Mouse (Mus musculus): ENCODE measurements around the gene Azin2. TPM values are rescaled to one million over a fixed set of nuclear protein-coding genes. Genes with fewer than 3 reads are reported as not detected.

The Azin2 gene
- polyA plus RNA-seq, 1 experiment from 2014 or later, result 12.1 TPM

GRCm38 (mm10) chr4:128992176-128992575 is 29.9 kb upstream of the Azin2 start:
- no peak overlapping the region; the same call in 1 of the 2 replicates for H3K4me3 ChIP-seq
- H3K27me3 ChIP-seq (replicated peaks; ENCODE audit: low read depth, poor library complexity, severe bottlenecking), result no peaks in the 10 kb centered on the region
- peaks cover 26% of the 10 kb centered on the region for H3K4me1 ChIP-seq
- no peak for DNase-seq (ENCODE audit: low spot score)
- H3K9me3 ChIP-seq, result no peaks in the 10 kb centered on the region
- H3K27ac ChIP-seq (replicated peaks), result no peak overlapping the region
- peaks cover 21% of the 10 kb centered on the region for H3K36me3 ChIP-seq (replicated peaks)
- WGBS, result 85% methylated on average over 3 of the region's 3 CpGs

DNA sequence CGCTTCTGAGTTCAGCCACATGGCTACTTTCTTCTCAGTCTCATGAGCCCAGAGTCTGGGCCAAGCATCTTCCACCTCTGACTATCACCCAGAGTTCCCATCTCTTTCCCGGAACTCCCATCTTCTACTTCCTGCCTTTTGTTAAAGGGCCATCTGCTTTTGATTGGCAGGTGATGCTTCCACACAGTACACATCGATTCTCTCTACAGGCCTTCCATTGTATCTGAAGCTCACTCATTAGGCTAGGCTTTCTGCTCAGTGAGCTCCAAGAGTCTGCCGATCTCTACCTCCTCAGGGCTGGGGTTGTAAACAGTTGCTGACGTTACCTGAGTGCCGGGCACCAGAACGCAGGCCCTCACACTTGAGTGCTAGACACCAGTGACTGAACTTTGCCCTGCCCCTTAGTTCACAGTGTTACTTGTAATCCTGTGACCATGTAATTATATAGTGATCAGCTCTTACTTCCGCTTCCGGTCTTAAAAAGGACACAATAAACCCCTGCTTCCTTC is 29.3 kb upstream of the Azin2 start, which contains the start of gene Ak2:
Gene Ak2, plus strand, starts transcription at position 459 of the 509 bp plus-strand sequence.
- no peaks in the 10 kb centered on the region for H3K9me3 ChIP-seq
- H3K4me3 ChIP-seq, result peak within 1 kb of the TSS; percentile 94; the same call in 1 of the 2 replicates
- peaks cover 26% of the 10 kb centered on the region for H3K4me1 ChIP-seq
- WGBS, result 89% methylated on average over 9 of the region's 9 CpGs
- peak within 1 kb of the TSS; percentile 91 for H3K27ac ChIP-seq (replicated peaks)
- no peaks in the 10 kb centered on the region for H3K27me3 ChIP-seq (replicated peaks; ENCODE audit: low read depth, poor library complexity, severe bottlenecking)
- no peak for DNase-seq (ENCODE audit: low spot score)
- H3K36me3 ChIP-seq (replicated peaks), result peaks cover 15% of the 10 kb centered on the region

DNA sequence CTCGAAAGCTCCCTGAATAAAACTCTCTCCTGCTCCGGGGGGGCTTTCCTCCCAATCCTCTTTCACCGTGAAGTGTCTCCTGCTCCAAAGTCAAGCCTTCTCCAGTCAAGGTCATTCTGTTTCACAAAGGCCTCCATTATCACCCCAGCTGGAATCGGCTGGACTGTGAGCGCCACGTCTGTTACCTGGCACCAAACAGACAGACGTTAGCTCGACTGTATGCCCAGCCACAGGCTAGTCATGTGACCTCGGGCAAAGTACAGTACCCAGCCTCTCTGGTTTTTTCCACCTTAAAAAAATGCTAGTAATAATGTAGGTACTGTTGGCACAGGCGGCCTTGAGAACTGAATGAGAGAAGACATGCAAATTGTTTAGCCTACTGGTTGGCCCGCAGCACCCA is 27.4 kb upstream of the Azin2 start:
- Histone ChIP-seq H3K9me3 (no peaks in the 10 kb centered on the region), H3K4me3 (no peak overlapping the region), H3K4me1 (peaks cover 23% of the 10 kb centered on the region), H3K36me3 (replicated peaks) (no peaks in the 10 kb centered on the region), H3K27me3 (replicated peaks; ENCODE audit: low read depth, poor library complexity, severe bottlenecking) (no peaks in the 10 kb centered on the region), H3K27ac (replicated peaks) (no peak overlapping the region)
- DNase-seq (ENCODE audit: low spot score), result no peak
- 68% methylated on average over 11 of the region's 11 CpGs for WGBS

- Histone ChIP-seq H3K4me3 (no peak overlapping the region), H3K9me3 (no peaks in the 10 kb centered on the region), H3K27me3 (replicated peaks; ENCODE audit: low read depth, poor library complexity, severe bottlenecking) (no peaks in the 10 kb centered on the region), H3K4me1 (peaks cover 15% of the 10 kb centered on the region), H3K36me3 (replicated peaks) (no peaks in the 10 kb centered on the region), H3K27ac (replicated peaks) (no peak overlapping the region)
- 63% methylated on average over 3 of the region's 3 CpGs for WGBS
- DNase-seq (ENCODE audit: low spot score), result no peak
These were observed 26.7 kb upstream of the Azin2 start for GRCm38 (mm10) chr4:128988911-128989310.

- Histone ChIP-seq H3K4me1 (no peaks in the 10 kb centered on the region), H3K27ac (replicated peaks) (no peak overlapping the region), H3K27me3 (replicated peaks; ENCODE audit: low read depth, poor library complexity, severe bottlenecking) (no peaks in the 10 kb centered on the region), H3K9me3 (no peaks in the 10 kb centered on the region), H3K36me3 (replicated peaks) (no peaks in the 10 kb centered on the region), H3K4me3 (no peak overlapping the region)
- no peak for DNase-seq (ENCODE audit: low spot score)
- 81% methylated on average over 3 of the region's 3 CpGs for WGBS
These were observed 22.4 kb upstream of the Azin2 start for GRCm38 (mm10) chr4:128984600-128984999.

- 56% methylated on average over 2 of the region's 2 CpGs for WGBS
- DNase-seq (ENCODE audit: low spot score), result no peak
- 0 out of 2 replicates have a peak, but pooled peaks cover 2% of the 10 kb centered on the region for H3K4me1 ChIP-seq
These were observed 21.4 kb upstream of the Azin2 start for GRCm38 (mm10) chr4:128983656-128984055.

DNA sequence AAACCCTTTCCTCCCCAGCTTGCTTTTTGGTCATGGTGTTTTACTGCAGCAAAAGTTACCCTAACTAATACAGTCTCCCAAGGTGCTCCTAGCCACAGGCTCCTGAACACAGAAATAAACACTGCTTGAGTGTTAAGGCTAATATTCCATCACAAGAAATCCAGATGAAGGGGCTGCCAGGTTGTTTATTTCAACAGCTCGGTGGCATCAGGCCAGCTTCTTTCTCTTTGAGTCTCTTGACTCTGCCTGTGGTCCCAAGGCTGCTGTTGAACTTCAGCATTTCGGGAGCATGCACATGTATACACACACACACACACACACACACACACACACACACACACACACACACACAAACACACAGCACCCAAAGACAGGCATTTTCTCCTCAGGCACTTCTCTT is 20.9 kb upstream of the Azin2 start:
- 81% methylated on average over 2 of the region's 2 CpGs for WGBS

More at GRCm38 (mm10) chr4:128983656-128984055, 21.4 kb upstream of the Azin2 start:
- no peaks in the 10 kb centered on the region for H3K36me3 ChIP-seq (replicated peaks)
- H3K27me3 ChIP-seq (replicated peaks; ENCODE audit: low read depth, poor library complexity, severe bottlenecking), result no peaks in the 10 kb centered on the region
- H3K27ac ChIP-seq (replicated peaks), result no peak overlapping the region
- H3K9me3 ChIP-seq, result no peaks in the 10 kb centered on the region
- H3K4me3 ChIP-seq, result no peak overlapping the region

DNA sequence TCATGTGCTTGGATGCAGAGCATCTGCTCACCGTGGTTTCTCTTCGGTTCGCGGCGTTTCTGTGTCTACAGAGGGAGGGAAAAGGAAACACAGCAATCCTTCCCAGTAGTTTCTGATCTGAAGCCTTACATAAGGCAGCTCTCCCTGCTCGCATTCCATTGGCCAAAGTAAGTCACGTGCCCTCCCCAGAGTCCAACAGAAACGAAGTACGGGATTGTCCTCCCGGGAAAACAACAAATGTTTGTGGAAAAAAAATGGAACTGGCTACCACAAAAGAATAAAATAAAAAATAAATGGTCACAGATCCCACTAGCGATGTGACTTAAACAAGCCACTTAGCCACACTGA is 19.6 kb upstream of the Azin2 start:
- DNase-seq (ENCODE audit: low spot score), result no peak
- Histone ChIP-seq H3K27me3 (replicated peaks; ENCODE audit: low read depth, poor library complexity, severe bottlenecking) (no peaks in the 10 kb centered on the region), H3K4me3 (no peak overlapping the region), H3K9me3 (no peaks in the 10 kb centered on the region), H3K36me3 (replicated peaks) (no peaks in the 10 kb centered on the region), H3K4me1 (peaks cover 6% of the 10 kb centered on the region; the same call in 1 of the 2 replicates), H3K27ac (replicated peaks) (no peak overlapping the region)
- WGBS, result 80% methylated on average over 11 of the region's 11 CpGs

More for the DNA sequence above, 20.9 kb upstream of the Azin2 start:
- peaks cover 6% of the 10 kb centered on the region; the same call in 1 of the 2 replicates for H3K4me1 ChIP-seq
- DNase-seq (ENCODE audit: low spot score), result no peak
- no peak overlapping the region for H3K4me3 ChIP-seq
- H3K9me3 ChIP-seq, result no peaks in the 10 kb centered on the region
- H3K27ac ChIP-seq (replicated peaks), result no peak overlapping the region
- no peaks in the 10 kb centered on the region for H3K36me3 ChIP-seq (replicated peaks)
- H3K27me3 ChIP-seq (replicated peaks; ENCODE audit: low read depth, poor library complexity, severe bottlenecking), result no peaks in the 10 kb centered on the region

DNA sequence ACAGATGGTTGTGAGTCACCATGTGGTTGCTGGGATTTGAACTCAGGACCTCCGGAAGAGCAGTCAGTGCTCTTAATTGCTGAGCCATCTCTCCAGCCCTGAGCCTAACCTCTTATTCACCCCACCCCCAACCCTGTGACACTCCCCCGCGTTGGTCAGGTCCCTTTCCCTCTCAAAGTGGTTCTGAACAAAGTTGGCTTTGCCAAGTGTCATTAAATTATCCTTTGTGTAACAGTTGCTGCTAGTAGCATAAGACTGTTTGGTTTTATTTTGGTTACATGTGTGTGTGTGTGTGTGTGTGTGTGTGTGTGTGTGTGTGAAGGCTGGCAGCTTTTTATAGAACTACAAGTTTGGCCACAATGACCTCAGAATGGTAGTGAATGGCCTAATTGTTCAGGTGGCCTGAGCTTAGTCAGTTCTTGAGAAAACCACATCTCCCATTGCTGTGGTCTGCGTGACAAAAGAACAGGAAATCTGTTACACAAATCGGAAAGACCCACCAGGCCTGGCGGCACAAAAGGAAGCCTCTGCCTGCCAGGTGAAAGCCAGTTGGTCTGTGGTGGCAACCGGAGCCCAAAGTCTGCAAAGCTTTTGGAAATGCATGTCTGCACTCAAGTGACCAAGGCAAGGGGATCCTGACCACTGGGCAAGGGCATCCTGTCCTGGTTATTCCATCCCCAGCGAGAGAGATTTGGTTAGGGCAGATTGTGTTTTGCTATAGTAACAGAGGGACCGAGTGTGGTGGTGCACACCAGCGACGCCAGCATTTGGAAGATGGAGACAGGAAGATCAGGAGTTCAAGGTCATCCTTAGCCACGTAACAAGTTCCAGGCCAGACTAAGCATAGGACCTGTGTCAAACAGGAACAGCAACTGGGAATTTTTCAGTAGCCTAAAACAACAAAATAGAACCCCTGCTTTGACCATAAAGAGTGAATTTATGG is 18.9 kb upstream of the Azin2 start:
- H3K27me3 ChIP-seq (replicated peaks; ENCODE audit: low read depth, poor library complexity, severe bottlenecking), result no peaks in the 10 kb centered on the region
- H3K9me3 ChIP-seq, result no peaks in the 10 kb centered on the region
- peaks cover 6% of the 10 kb centered on the region; the same call in 1 of the 2 replicates for H3K4me1 ChIP-seq
- no peak overlapping the region for H3K27ac ChIP-seq (replicated peaks)
- 79% methylated on average over 12 of the region's 12 CpGs for WGBS
- no peak overlapping the region for H3K4me3 ChIP-seq
- H3K36me3 ChIP-seq (replicated peaks), result no peaks in the 10 kb centered on the region
- no peak for DNase-seq (ENCODE audit: low spot score)

GRCm38 (mm10) chr4:128978634-128979033 is 16.4 kb upstream of the Azin2 start:
- no peak for DNase-seq (ENCODE audit: low spot score)
- no peak overlapping the region for H3K27ac ChIP-seq (replicated peaks)
- H3K27me3 ChIP-seq (replicated peaks; ENCODE audit: low read depth, poor library complexity, severe bottlenecking), result no peaks in the 10 kb centered on the region
- no peaks in the 10 kb centered on the region for H3K36me3 ChIP-seq (replicated peaks)
- H3K9me3 ChIP-seq, result no peaks in the 10 kb centered on the region
- peaks cover 6% of the 10 kb centered on the region; the same call in 1 of the 2 replicates for H3K4me1 ChIP-seq
- no peak overlapping the region for H3K4me3 ChIP-seq
- 38% methylated on average over 1 of the region's 1 CpGs for WGBS

GRCm38 (mm10) chr4:128977217-128977616 is 15.0 kb upstream of the Azin2 start:
- Histone ChIP-seq H3K36me3 (replicated peaks) (no peaks in the 10 kb centered on the region), H3K4me3 (no peak overlapping the region), H3K27ac (replicated peaks) (no peak overlapping the region), H3K27me3 (replicated peaks; ENCODE audit: low read depth, poor library complexity, severe bottlenecking) (no peaks in the 10 kb centered on the region), H3K9me3 (no peaks in the 10 kb centered on the region), H3K4me1 (peaks cover 6% of the 10 kb centered on the region; the same call in 1 of the 2 replicates)
- WGBS, result 76% methylated on average over 3 of the region's 3 CpGs
- no peak for DNase-seq (ENCODE audit: low spot score)

DNA sequence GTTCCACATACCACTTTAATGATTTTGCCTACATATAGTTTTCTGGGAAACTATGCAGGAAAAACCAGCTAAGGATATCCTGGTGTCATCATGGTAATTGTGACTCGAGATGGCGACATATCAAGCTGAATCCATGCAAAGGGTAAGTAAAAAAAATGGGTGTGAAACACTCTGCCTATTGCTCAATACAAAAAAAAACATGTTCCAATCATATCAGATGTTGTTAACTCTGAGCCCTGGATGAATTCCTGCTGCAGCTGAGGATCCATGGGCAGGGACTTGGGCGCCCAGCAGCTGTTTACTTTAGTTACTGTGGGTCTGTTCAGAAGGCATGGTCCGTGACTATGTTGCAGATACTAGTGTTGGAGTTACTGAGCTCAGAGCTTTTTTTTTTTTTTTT is 14.3 kb upstream of the Azin2 start:
- Histone ChIP-seq H3K4me3 (no peak overlapping the region), H3K27ac (replicated peaks) (no peak overlapping the region), H3K27me3 (replicated peaks; ENCODE audit: low read depth, poor library complexity, severe bottlenecking) (no peaks in the 10 kb centered on the region), H3K4me1 (peaks cover 6% of the 10 kb centered on the region; the same call in 1 of the 2 replicates), H3K9me3 (no peaks in the 10 kb centered on the region), H3K36me3 (replicated peaks) (no peaks in the 10 kb centered on the region)
- WGBS, result 84% methylated on average over 4 of the region's 4 CpGs
- DNase-seq (ENCODE audit: low spot score), result no peak

- Histone ChIP-seq H3K4me3 (no peak overlapping the region), H3K27ac (replicated peaks) (no peak overlapping the region)
- 82% methylated on average over 8 of the region's 8 CpGs for WGBS
These were observed 12.4 kb upstream of the Azin2 start for GRCm38 (mm10) chr4:128974677-128975076.

More at GRCm38 (mm10) chr4:128974677-128975076, 12.4 kb upstream of the Azin2 start:
- H3K36me3 ChIP-seq (replicated peaks), result no peaks in the 10 kb centered on the region
- H3K4me1 ChIP-seq, result peaks cover 14% of the 10 kb centered on the region
- H3K27me3 ChIP-seq (replicated peaks; ENCODE audit: low read depth, poor library complexity, severe bottlenecking), result 0 out of 2 replicates have a peak, but pooled peaks cover under 1% of the 10 kb centered on the region
- no peak for DNase-seq (ENCODE audit: low spot score)
- no peaks in the 10 kb centered on the region for H3K9me3 ChIP-seq

Measured in embryonic facial prominence, embryonic 10.5 days (tissue).